Mouse (Mus musculus) heart, embryonic 16.5 days (tissue): Measurements from ENCODE around the gene Macrod2. TPM values are rescaled to one million over a fixed set of nuclear protein-coding genes. Genes with fewer than 3 reads are reported as not detected.

Source experiments
- ATAC-seq: fragments of 200-750 bp; cut with Nextera tagmentation; replicated peaks from 2 replicates; pipeline ENCODE4 v1.8.0; 2017; ENCODE audit warnings: moderate number of reproducible peaks; ENCODE audit not compliant: insufficient read depth, low FRiP score; ENCODE audit errors: extremely low read depth
- H3K27ac ChIP-seq: fragments of 300-500 bp; sonication (generic); 2 replicates; pipeline ENCODE4 v1.5.1; 2014; ENCODE audit warnings: mild to moderate bottlenecking, low read length, control low read depth, moderate library complexity
- H3K27me3 ChIP-seq: fragments of 300-500 bp; sonication (generic); 2 replicates; pipeline ENCODE4 v1.6.1; 2014; ENCODE audit warnings: low read length, mixed read lengths; ENCODE audit not compliant: control insufficient read depth, insufficient read depth
- H3K36me3 ChIP-seq: fragments of 300-500 bp; sonication (generic); 2 replicates; pipeline ENCODE4 v1.6.1; 2014; ENCODE audit not compliant: control insufficient read depth, insufficient read depth
- H3K4me1 ChIP-seq: fragments of 300-500 bp; sonication (generic); 2 replicates; pipeline ENCODE4 v1.6.1; 2014; ENCODE audit warnings: low read length, mixed read lengths; ENCODE audit not compliant: control insufficient read depth, insufficient read depth
- H3K4me2 ChIP-seq: fragments of 300-500 bp; sonication (generic); 2 replicates; pipeline ENCODE4 v1.6.1; 2014; ENCODE audit warnings: low read depth, mild to moderate bottlenecking, control low read depth, low read length
- H3K4me3 ChIP-seq: fragments of 300-500 bp; sonication (generic); 2 replicates; pipeline ENCODE4 v1.5.1; 2014; ENCODE audit warnings: mild to moderate bottlenecking, control low read depth, low read length
- H3K9ac ChIP-seq: fragments of 300-500 bp; sonication (generic); 2 replicates; pipeline ENCODE4 v1.6.1; 2014; ENCODE audit warnings: low read length, control low read depth
- H3K9me3 ChIP-seq: fragments of 300-500 bp; sonication (generic); replicated peaks from 2 replicates; pipeline ENCODE4 v1.6.1; 2016; ENCODE audit warnings: low read length; ENCODE audit not compliant: control insufficient read depth
- WGBS: fragments of 180-500 bp; shearing (Covaris S2); extraction: QIAGEN DNeasy Blood & Tissue Kit; methylation state at CpG from one replicate; pipeline ENCODE4 v1.1.7; 2014; 5-methylcytosine and 5-hydroxymethylcytosine counted together
- polyA plus RNA-seq: library from polyadenylated mRNA; unstranded; fragments of >200 nt; fragmentation: Nextera tagmentation; extraction: Ambion mirVana; gene quantifications from 2 replicates; pipeline ENCODE4 v1.2.1, GENCODE M21; 2015

Macrod2 gene
- polyA plus RNA-seq, 1 experiment from 2014 or later: 23.2 TPM

DNA sequence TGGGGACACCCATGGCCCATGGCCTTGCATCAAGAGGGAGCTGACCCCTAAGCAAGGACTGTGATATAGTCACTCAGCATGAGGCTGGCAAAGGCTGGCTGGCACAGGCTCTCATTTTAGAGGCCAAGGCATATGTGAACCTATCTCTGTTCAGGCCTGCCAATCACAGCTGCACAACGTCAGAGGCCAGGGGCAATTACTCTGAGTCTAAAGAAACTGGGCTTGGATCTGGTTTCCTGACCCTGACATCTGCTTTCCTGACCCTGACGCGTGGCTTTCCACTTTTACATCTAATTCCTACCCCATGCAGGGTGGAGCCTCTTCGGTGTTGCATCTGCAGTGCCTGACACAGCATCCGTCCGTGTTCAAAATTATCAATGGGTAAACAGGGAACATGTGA is 2009.2 kb downstream of the Macrod2 start:
- Histone ChIP-seq H3K9me3 (no peaks in the 10 kb centered on the region), H3K36me3 (no peaks in the 10 kb centered on the region), H3K4me3 (no peak overlapping the region), H3K4me2 (no peak overlapping the region), H3K27me3 (no peaks in the 10 kb centered on the region), H3K4me1 (peaks cover 9% of the 10 kb centered on the region), H3K27ac (no peak overlapping the region), H3K9ac (no peak overlapping the region)
- no peak for ATAC-seq
- 58% methylated on average over 6 of the region's 6 CpGs for WGBS

DNA sequence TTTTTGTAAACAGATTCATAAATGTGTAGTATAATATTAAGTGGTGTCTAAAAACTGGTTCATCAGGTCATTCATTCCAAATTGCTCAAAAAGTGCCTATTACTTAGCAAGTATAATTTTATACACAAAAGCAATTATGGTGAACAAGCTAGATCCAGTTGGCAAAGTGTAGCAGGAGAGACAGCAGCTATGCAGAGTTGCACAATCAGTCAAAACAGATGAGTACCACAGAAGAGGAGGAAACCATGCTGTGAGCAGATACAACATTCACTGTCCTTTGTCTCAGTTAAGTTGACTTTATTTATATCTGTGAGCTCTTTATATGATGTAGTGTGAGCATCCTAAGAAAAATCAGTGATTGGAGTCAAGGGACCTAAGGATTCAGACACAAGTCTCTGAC is 2012.2 kb downstream of the Macrod2 start:
- Histone ChIP-seq H3K27ac (no peak overlapping the region), H3K4me3 (no peak overlapping the region), H3K36me3 (no peaks in the 10 kb centered on the region), H3K9me3 (no peaks in the 10 kb centered on the region), H3K4me1 (peaks cover 8% of the 10 kb centered on the region), H3K9ac (no peak overlapping the region), H3K4me2 (no peak overlapping the region), H3K27me3 (no peaks in the 10 kb centered on the region)
- no peak for ATAC-seq

DNA sequence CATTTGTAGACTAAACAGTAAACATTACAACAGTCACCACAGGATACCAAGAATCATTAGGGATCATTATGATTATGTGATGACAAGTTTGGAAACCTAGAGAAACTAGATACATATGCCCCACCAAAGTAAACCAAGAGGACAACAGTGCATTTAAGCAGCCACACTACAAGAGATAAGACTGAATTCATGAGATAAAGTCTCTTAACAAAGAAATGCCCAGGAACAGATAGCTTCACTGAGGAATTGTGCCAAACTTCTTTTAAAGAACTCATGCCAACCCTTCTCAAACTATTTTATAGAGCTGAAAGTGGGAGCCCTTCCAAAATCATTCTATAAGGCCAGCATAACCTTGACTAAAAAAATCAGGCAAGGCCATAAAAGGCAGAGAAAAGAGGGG is 2015.0 kb downstream of the Macrod2 start:
- no peaks in the 10 kb centered on the region for H3K9me3 ChIP-seq
- H3K36me3 ChIP-seq: no peaks in the 10 kb centered on the region

DNA sequence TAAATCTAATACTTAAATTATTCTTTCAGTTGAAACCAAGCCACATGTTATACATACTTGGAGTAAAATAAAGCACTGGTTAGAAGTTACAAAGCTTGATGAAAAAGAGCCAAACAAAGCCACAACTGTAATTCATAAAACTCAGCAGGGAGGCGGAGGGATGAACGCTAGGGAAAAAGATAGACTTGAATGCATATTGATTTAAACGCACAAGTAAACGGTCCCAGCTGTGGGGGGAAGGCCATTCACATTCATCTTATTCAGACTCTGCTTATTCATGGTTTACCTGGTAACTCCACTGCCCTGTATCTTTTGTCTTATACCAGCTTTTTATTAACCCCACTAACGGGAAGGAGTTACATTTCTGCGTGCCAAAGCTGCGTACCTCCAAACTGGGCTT is 2038.0 kb downstream of the Macrod2 start:
- WGBS: 84% methylated on average over 7 of the region's 7 CpGs
- Histone ChIP-seq H3K4me2 (no peak overlapping the region), H3K4me3 (no peak overlapping the region), H3K27me3 (no peaks in the 10 kb centered on the region), H3K36me3 (no peaks in the 10 kb centered on the region), H3K27ac (no peak overlapping the region), H3K9me3 (no peaks in the 10 kb centered on the region), H3K4me1 (no peaks in the 10 kb centered on the region), H3K9ac (no peak overlapping the region)
- no peak for ATAC-seq

More for the DNA sequence above, 2015.0 kb downstream of the Macrod2 start:
- no peak overlapping the region for H3K27ac ChIP-seq
- ATAC-seq: no peak
- H3K27me3 ChIP-seq: no peaks in the 10 kb centered on the region
- no peak overlapping the region for H3K4me3 ChIP-seq
- H3K4me1 ChIP-seq: peaks cover 8% of the 10 kb centered on the region
- no peak overlapping the region for H3K9ac ChIP-seq
- no peak overlapping the region for H3K4me2 ChIP-seq

DNA sequence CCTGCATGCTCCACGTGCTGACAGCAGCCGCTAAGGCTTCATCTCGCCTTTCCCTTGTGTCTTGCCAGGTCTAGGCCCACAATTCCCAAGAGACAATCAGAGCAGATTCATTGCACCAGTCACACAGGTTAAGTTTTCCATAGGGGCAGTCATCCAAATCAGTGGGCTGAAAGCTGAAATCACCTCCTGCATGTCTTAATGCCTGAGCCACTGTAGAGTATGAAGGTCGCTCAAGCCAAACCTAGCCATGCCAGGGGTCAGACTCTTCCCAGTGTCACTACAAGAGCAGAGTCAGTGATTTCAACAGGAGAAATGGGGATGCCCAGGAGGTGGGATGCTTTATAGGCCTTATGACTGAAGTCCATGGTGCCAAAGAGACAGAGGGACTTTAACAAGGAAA is 2039.6 kb downstream of the Macrod2 start:
- ATAC-seq: no peak
- no peaks in the 10 kb centered on the region for H3K27me3 ChIP-seq

DNA sequence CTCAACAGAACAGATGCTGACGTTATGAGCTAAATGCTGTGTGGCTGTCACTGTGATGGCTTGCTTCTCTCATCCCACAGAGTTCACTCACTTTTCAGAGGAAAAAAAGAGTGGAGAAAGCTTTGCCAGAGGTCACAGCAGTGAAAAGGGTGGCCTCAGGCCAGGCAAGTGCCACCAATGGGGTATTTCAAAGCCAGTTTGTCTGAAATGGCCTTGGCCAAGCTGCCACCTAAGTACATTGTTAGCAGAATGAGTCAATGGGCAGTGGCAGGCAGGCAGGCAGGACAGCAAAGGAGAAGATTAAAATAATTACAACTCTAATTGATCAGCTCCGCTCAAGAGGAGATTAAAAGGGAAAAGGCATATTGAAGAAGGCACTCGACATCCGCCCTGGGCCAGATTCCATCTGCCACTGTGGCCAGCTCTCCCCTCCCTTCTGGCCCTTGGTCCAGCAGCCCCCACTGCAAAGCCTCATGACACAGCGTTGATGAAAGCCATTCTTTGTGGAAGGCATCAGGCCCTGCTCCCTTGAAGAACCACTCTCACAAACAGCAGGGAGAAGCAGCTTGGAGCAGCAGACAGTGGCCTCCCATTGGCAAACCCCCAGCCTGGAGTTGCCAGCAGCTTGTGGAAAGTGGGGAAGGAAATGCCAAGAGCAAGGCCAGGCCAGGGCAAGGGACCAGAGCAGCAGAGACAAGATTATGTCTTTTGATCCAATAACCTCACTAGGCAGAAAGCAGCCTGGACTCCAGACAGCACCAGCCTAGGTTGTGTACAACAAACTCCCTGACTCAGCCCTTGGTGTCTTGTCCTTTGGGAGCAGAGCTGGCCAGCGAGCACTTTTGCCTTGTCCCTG is 2042.7 kb downstream of the Macrod2 start:
- Histone ChIP-seq H3K4me2 (no peak overlapping the region), H3K27me3 (no peaks in the 10 kb centered on the region), H3K4me1 (no peaks in the 10 kb centered on the region), H3K9ac (no peak overlapping the region), H3K9me3 (peaks cover 3% of the 10 kb centered on the region; the same call in 1 of the 2 replicates), H3K27ac (no peak overlapping the region), H3K4me3 (no peak overlapping the region), H3K36me3 (no peaks in the 10 kb centered on the region)
- 79% methylated on average over 6 of the region's 6 CpGs for WGBS
- no peak for ATAC-seq

More for the DNA sequence above, 2039.6 kb downstream of the Macrod2 start:
- Histone ChIP-seq H3K36me3 (no peaks in the 10 kb centered on the region), H3K9ac (no peak overlapping the region), H3K4me2 (no peak overlapping the region), H3K27ac (no peak overlapping the region), H3K4me3 (no peak overlapping the region), H3K9me3 (no peaks in the 10 kb centered on the region), H3K4me1 (no peaks in the 10 kb centered on the region)
- WGBS: 90% methylated on average over 4 of the region's 4 CpGs

Other genes with a start within 250 kb of the Macrod2 start
- gene Gm17374, start 243.3 kb upstream of the Macrod2 start, polyA plus RNA-seq: not detected in 2 replicates
- 13.6 and 16.3 TPM in 2 replicates for gene Esf1, start 224.7 kb upstream of the Macrod2 start, polyA plus RNA-seq
- 38.6 TPM in 2 replicates for gene Ndufaf5, start 224.7 kb upstream of the Macrod2 start, polyA plus RNA-seq
- not detected in 2 replicates for gene Sel1l2, start 5.6 kb upstream of the Macrod2 start, polyA plus RNA-seq